Mouse (Mus musculus) forelimb bud, embryonic 11.5 days (tissue): ENCODE data around the gene Ramp1.
A peak's percentile ranks its signal among the peaks of the same experiment; 100 is the strongest.

Experiments
- DNase-seq: peaks from one replicate; pipeline ENCODE4 v3.0.0-alpha.2; 2012; ENCODE audit warnings: low read depth, low spot score

The Ramp1 gene

GRCm38 (mm10) chr1:91199793-91200192, 20.2 kb downstream of the Ramp1 start:
- DNase-seq: no peak

DNA sequence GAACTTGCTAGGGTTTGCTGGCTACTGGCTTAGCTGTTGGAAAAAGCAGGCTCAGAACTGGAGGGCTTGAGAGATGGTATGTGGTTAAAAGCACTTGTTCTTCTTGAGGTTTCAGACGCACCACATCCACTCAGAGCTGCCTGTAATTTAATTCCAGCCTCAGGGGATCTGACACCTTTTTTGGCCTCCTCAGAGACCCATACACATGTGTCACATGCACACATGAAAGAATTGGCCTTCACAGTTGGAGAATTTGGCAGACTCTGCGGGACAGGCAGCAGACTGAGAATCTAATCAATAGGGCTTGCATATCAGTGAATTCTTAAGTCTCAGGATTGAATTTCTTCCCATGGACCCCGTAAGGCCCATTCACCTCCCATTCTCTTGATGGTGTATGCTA, 21.5 kb downstream of the Ramp1 start:
- DNase-seq: peak; percentile 30

DNA sequence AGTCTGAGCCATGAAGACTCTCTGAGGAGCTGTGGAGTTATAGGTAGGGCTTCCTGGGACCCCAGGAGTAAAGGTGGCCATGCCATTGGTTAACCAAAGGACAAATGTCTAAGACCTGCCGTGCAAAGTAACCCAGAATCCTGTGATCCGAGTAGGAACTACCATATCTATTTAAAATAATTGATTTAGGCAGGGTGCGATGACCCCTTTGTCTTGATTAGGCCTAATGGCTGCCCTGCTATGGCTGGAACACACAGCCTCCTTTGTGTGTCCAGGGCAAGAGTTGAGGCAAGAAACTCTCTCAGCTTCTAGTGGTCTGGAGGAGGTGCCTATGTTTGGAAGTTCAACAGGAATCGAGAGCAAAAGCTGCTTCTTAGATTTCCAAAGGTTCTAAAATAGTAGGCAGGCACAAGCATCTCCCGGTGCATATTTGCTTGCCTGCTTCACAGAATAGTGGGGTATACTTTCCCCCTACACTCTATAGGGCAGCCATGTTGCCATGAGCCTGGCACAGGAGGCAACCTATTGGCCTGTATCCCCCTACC, 24.7 kb downstream of the Ramp1 start:
- DNase-seq: no peak

DNA sequence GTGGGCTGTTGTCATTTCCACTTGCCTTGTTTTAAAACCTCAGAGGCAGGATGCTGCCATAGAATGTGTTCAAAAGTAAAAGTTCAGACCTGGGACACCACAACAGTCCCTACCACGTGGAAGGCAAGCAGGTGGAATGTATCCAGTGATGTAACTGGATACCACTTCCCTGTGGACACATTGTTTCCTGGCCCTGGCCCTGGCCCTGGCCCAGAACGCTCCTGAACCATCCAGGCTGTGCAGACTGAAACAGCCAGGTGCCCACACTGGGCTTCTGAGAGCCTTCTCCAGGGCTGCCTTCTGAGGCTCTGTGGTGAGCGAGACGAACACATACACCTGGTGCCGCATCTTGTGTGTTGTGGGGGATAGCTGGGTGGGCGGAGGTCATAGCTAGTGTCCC, 26.0 kb downstream of the Ramp1 start:
- DNase-seq: no peak

DNA sequence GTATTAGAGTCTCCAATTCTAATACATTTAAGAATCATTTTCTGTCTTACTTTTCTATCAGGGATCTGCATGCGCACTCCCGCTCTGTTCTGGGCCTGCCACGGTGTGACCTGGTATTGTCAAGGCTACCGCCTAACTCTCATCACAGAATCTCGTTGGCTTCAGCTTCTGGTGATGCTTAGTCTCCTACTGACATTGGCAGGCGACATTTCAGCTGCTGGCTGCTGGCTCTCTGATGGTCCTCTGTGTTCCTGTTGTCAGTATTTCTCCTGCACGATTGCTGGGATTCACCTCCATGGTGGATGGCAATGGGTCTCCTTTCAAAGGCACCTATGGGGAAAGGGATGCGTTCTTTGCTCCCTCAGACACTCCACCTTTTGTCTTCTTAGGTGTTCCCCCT, 26.7 kb downstream of the Ramp1 start:
- DNase-seq: no peak

GRCm38 (mm10) chr1:91206873-91207272, 27.3 kb downstream of the Ramp1 start:
- DNase-seq: no peak

DNA sequence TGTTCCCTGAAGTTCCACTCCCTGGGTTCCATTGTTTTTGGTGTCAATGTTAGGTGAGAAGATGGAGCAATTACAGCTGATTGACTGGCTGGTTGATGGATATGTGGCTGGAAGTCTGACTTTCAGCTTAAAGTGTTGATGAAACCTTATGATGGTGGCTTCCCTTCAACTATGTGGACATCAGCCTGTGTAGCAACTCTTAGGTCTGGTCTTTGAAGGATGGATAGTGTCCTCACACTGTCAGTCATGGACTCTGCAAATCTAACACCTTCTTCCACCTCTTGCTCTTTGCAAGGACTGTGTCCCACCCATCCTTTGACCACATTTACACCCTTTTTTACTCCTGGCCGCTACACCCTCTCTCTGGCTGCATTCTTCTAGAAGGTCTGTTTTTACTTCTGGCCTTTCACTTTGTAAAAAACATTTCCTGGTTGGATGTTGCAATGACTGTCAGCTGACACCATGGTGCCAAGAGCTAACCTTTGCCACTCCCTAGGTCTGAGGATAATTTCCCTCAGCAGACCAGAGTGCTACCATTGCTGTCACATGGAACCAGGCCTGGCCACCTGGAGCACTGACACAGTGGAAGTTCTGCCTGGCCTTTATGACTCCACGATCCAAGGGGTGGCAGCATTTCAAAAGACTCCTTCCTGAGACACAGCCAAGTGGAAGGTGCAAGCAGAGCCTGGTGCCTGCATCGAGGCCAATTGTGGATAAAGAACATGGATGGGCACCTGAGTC, 27.9 kb downstream of the Ramp1 start:
- DNase-seq: no peak

GRCm38 (mm10) chr1:91209343-91209742, 29.7 kb downstream of the Ramp1 start:
- no peak for DNase-seq

DNA sequence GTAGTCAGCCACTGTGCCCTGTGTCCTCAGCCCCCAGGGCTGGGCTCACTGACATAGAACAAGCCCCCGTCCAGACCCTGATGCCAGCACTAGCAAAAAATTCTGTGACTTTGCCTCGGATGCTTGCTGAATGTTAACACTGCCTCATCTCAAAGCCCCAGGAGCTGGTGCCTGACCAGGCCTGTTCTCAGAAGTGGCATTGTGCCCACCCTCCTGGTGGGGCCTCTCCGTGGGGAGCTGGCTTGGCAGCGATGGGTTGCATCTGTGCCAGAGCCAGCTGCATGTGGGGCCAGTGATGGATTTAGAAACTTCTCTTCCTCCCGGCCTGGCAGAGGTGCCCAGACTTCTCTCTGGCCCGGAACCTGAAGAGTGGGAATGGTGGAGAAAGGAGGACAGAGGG, 30.2 kb downstream of the Ramp1 start:
- no peak for DNase-seq

DNA sequence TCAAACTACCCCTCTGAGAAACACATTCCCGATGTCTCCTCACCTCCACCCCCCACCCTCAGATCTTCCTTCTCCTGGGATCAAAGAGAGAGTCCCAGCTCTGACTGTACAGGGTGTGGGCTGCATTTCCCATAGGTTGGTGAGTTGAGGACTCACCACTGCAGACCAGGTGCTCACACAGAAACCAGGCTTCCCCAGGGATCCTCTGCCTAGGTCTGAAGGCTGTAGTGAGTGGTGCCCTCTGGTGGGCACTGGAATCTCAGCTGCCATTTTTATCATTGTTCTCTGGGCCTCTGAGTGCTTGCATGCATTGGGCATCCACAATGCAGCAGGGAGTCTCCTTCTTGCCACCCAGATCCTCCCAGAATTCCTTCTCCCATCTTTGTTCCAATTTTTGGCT, 31.5 kb downstream of the Ramp1 start:
- peak; percentile 60 for DNase-seq

DNA sequence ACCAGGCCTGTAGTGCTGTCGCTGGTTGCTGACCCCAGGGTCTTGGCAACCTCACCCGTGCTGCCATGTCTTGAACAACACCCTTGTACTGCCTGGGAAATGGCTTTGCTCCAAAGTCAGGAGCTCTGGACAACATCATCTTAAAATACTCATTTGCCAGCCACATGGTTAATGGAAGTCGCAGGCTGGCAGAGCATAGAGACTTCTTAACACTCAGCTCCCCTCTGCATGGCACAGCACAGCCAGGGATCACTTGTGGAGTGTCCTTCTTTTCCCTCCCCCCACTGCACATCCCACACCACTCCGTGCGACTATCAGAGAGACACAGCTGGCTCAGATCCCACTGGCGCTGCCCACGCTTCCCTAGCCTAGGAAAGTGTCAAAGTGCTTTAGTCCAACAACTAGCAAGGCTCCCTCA, 32.0 kb downstream of the Ramp1 start:
- no peak for DNase-seq

- no peak for DNase-seq
These were observed 35.6 kb downstream of the Ramp1 start for GRCm38 (mm10) chr1:91215264-91215663.

DNA sequence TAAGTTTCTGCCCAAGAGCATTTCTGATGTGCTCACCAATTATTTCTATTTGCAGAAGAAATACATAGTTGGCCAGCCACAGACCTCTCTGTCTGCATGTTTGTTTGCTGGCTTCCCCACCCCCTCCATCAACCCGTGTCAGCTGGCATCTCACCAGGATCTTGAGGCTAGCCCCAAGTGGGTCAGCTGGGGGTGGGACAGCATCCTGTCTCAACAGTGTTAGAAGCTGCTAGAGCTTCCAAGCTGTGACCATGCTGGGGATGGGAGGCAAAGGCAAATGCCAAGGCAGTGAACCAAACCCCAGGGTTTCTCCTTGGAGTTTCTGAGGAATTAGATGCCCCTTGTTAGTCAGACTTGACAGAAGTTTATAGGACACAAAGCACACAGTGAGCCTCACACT, 36.4 kb downstream of the Ramp1 start:
- DNase-seq: no peak

DNA sequence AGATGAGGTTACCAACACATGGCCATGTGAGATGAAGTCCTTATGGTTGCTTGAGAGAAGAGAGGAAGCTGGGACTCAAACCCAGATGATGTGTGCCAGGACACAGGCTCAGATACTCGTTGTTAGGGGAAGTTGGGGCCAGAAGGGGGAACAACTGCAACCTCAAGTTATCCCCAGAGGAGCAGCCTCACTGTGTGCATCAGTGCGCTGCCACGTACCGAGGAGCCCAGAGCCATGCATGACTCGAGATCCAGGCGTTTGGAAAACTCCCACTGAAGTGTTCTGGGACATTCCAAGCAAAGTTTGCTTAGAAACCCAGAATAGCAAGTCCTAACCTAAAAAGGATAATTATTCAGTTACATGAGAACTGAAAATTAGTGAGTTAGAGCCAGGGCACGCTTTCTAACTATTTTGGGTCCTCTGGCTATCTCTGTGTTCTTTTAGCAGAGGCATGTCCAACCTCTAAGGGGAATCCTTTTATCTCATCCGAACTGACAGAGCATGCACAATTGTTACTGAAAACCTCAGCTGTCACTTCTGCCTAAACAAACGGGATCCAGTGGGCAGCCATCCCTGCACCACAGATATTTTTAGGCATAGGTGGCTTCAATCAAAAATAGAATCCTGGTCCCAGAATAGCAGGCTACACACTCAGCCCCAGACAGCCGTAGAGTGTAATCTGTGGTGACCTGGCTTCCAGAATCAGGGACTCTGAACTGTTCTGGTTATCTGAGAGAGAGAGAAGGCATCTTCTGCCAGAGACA, 37.1 kb downstream of the Ramp1 start:
- no peak for DNase-seq

- DNase-seq: no peak
These were observed 40.2 kb downstream of the Ramp1 start for GRCm38 (mm10) chr1:91219641-91220321.

DNA sequence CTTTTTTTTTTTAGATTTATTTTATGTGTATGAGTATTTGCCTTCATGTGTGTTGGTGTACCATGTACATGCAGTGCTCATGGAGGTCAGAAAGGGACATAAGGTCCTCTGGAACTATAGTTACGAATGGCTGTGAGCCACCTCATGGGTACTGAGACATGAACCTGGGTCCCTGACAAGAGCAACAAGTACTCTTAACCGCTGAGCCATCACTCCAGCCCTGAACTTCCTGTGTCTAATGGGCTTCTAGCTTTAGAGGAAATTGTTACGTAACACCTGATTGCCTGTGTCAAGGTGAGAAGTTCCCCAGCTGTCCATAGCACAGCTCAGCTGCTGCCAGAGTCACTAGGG, 40.7 kb downstream of the Ramp1 start:
- no peak for DNase-seq

DNA sequence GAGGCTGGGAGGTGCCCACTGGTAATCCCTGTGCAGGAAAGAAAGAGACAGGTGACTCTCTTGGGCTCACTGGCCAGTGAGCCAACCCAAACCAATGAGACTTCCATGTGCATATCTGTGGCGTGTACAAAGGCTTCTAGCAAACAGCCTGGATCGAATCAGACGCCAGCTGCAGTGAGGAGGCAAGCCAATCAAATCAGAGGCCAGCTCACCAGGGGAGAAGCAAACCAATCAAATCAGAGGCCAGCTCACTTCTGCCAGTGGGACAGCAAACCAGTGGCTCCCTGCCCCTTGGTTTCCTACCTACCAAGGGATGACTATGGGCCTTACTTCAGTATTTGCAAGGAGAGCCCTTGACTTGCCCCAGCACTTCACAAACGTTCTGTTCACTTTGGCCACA, 46.9 kb downstream of the Ramp1 start:
- no peak for DNase-seq

DNA sequence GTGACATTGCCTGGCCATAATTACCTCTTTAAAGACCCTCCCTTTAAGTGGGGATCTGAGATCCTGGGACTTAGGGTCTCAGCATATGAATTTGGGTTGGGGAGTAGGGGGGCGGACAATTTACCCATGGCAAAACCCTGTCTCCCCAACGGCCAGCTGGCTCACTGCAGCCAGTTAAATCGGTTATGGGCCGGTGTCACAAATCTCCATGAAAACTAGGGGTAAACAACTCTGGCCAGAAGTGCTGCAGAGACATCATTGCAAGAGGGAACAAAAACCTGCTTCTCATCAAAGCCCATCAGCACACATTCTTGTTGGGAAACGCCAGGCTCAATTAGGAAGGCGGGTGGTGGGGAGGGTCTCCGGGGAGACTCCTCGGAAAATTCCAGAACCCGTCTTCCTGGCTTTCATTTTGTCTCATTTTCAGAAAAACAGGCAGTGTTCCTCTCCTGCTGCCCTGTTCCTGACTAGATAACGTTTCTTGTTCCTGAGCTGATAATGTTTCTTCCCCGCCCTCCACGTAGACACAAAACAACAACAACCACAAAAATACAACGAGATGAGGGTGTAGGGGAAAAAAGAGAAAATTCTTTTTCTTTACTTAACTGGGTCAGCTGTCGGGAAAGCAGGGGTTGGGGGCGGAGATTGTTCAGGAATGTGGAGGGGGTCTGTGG, 47.9 kb downstream of the Ramp1 start:
- DNase-seq: no peak

- DNase-seq: no peak
These were observed 51.5 kb downstream of the Ramp1 start for GRCm38 (mm10) chr1:91231142-91231541.

- DNase-seq: no peak
These were observed 52.3 kb downstream of the Ramp1 start for GRCm38 (mm10) chr1:91231896-91232295.

GRCm38 (mm10) chr1:91235395-91235794, 55.8 kb downstream of the Ramp1 start:
- DNase-seq: no peak

DNA sequence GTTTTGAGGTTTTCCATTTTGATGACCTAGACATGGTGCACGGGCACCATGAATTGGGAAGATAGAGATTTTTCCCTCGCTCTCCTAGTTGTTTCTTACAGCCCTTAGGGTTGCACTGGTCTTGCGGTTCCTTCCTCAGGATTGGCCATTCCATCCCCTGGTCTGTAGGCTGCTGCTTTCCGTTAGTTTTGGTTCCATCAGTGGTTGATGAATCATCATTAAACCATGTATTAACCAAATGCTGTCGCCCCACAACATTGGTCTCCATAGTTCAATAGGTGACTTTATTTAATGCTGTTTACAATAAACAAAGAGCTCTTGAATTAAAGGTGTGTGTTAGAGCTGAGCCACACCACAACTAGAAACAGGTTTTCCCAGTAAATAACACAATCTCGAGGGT, 58.1 kb downstream of the Ramp1 start:
- DNase-seq: no peak
